Mouse (Mus musculus) monocyte, adult 2 months (primary cell): ENCODE data around the gene Tnfsf9.

ENCODE experiments used
- DNase-seq, 2 experiments: peaks; one replicate each; pipeline ENCODE4 v3.0.0; 2022; ENCODE audit warnings: low spot score in 2 of 2, low read depth in 1 of 2

The Tnfsf9 gene

GRCm38 (mm10) chr17:57095855-57096622 is 9.1 kb upstream of the Tnfsf9 start:
- DNase-seq, result peak in 1 of 2 experiments; percentile 55

DNA sequence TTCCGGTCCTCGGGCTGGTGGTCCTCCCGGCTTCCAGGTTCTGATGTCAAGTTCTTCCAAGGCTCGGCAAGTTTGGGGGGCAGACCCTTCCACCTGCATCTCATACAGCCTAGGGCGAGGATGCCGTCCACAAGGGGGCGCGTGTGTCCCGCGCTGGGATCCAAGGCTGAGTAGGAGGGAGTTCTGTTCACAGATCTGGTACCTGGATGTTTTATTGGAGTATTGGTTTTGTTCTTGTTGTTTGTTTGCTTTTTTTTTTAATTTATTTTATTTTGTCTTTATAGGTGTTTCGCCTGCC is 8.6 kb upstream of the Tnfsf9 start:
- DNase-seq, result peak; percentile 45 to 71

GRCm38 (mm10) chr17:57098321-57098720 is 6.8 kb upstream of the Tnfsf9 start:
- no peak for DNase-seq

DNA sequence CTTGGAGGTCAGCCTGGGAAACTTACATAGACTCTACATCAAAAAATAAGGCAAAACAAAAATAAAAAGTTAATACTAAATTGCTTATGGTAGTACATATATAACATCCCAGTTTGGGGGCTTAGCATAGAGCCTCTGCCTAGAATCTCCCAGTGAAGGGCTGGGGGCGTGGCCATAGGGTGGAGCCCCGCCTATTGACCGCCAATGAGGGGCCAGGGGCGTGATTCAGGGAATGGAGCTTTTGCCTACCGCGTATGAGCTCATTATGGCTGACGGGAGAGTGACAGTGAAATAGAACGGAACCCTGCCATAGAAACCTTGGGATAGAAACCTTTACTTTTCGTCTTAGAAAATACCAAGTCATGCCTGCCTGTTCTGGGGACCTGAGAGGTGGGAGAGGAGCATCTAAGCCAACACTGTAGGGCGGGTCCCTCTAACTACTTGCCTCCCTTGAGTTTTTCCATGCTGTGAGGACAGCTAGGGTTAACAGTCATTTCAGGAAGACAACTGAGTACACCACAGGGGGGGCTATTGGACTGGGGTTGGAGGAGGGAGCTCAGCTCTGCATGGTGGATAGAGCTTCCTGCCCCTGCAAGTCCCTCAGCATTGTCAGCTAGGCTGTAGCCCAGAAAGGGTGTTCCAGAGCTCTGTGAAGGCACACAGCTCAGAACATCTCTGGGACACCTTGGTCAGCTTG is 5.3 kb upstream of the Tnfsf9 start:
- no peak for DNase-seq

GRCm38 (mm10) chr17:57102276-57102675 is 2.8 kb upstream of the Tnfsf9 start:
- DNase-seq, result no peak

DNA sequence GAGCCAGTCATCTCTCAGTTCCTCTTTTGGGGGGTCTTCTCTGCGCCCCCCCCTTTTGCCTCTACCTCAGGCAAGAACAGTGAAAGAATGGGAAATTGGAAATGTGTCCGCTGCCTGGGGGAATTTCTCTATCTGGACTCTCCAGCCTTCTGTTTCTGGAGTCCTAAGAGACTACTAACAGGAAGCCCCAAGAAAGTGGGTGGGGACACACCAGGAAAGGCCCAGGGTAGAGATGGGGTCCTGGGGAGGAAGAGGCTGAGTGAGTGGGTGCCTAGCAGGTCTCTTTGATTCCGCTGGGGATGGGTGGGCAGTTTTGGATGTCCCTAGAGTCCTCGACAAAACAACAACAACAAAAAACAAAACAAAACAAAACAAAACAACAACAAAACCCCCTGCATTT is 629 bp upstream of the Tnfsf9 start:
- DNase-seq, result no peak

DNA sequence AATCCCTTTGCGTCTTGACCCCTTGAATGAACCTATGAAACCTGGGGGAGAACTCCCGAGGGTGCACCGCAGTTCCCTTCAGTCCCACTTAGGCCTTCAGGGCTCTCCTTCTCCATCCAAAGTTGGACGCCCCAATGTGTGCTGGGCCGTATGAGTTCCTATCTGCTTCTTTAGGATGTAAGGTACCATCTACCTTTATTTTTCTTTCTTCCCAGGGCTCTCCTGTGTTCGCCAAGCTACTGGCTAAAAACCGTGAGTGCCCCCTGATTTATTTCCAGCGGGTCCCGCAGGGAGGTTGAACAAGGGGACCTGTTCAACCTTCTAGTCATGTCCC is 877 bp downstream of the Tnfsf9 start:
- DNase-seq, result no peak

GRCm38 (mm10) chr17:57107064-57107463 is 1.9 kb downstream of the Tnfsf9 start:
- no peak for DNase-seq

DNA sequence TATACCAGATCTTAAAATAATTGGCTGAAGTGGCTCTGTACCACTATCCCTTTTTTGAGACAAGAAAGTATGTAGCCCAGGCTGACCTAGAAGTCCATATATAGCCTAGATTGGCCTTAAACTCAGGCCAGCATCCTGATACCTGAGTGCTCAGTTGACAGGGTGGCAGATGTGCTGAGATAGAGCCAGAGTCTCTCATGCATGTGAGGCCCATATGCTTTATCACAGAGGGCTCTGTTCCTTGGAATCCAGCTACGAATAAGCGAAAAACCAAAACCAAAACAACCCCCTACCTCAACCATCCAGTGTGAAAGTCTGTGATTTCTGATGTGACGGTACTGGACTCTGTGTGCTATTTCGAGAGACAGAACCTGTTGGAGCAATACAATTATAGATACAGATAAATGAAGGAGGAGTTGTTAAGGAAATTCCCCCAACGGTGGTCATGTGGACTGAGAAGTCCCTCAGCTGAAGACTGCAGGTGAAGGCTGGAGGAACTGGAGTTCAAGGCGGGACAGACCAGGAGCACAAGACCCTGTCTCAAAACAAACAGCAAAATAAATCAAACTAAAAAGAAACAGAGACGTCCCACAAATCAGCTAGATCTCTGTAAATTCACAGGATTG is 3.0 kb downstream of the Tnfsf9 start:
- no peak for DNase-seq

DNA sequence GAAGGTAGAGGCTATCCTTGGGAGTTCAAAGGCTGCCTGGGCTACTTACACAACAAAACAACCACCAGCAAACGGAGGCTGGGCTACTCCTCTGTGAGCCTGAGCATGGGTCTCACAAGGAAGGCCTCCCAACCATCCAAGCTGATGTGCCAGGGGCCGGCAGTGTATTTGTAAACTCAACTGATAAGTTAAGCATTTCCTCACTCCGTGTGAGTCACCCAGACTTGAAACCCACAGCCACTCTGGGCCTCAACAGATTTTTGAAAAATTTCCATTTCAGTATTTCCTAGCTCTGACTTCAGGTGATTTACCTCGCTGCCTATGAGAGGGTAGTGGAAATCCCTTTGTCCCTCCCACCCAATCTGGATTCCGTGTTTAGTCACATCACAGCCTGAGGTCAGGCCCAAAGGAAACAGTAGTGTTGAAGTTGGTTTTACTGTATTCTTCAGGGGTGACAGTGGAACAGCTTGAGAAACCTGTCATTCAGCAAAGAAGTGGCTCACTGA is 3.6 kb downstream of the Tnfsf9 start:
- DNase-seq, result no peak

DNA sequence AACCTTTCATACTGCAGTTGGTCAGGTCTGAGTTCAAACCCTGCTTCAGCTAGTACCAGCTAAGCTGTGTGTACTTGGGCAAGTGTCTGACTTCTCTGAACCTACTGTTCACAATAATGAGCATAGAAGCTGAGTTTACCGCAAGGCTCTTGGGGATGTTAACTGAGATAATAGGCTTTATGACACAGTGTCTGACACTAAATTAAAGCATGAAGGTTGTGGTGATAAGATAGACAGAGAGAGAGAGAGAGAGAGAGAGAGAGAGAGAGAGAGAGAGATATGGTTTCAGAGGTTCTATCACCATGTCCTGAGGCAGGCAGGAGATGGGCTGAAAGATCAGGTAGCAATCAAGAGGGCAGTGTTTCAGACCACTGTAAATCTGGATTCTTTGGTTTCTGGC is 4.9 kb downstream of the Tnfsf9 start:
- DNase-seq, result no peak

DNA sequence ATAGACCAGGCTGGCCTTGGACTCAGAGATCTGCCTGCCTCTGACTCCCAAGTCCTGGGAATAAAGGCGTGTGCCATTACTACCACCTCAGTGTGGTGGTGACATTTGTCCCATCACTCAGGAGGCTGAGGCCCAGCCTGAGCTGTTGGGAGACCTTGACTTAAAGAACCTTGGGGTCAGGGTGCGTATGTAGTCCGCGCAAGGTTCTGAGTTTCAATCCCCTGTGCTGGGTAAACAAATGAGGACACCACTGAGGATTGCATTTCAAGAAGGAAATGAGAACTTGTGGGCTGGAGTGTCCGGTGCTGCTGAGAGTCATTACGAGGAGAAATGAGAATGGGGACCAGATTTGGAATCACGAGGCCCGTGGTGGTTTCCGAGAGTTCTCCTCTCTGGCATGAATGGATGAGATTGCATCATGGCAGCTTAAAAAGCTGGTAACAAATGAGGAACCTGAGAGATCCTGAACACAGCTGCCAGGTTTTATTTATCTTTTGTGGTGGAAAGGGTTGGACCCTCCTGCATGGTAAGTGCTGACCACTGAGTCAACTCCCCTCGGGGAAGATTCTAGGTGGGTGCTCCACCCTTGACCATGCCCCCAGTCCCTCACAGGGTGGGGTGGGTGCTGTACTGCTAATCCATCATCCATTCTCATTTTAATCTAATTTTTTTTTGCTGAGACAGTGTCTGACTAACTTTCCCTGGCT is 7.8 kb downstream of the Tnfsf9 start:
- DNase-seq, result peak; percentile 82 to 86

DNA sequence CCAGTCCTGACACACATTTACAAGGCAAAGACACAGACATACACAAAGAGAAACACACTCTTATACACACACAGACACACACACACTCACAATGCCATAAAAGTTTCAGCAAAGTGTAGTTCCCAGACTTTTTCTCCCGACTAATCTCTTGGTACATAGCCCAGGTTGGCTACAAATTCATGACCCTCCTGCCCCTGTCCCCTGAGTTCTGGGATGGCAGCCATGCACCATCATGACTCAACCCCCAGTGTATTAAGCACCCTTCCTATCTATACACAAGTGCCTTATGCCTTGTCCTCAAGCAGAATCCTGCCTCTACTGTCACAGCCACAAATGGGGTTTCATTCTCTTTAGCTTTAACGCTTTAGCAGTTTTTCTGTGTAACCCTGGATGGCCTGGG is 11.7 kb downstream of the Tnfsf9 start:
- no peak for DNase-seq

DNA sequence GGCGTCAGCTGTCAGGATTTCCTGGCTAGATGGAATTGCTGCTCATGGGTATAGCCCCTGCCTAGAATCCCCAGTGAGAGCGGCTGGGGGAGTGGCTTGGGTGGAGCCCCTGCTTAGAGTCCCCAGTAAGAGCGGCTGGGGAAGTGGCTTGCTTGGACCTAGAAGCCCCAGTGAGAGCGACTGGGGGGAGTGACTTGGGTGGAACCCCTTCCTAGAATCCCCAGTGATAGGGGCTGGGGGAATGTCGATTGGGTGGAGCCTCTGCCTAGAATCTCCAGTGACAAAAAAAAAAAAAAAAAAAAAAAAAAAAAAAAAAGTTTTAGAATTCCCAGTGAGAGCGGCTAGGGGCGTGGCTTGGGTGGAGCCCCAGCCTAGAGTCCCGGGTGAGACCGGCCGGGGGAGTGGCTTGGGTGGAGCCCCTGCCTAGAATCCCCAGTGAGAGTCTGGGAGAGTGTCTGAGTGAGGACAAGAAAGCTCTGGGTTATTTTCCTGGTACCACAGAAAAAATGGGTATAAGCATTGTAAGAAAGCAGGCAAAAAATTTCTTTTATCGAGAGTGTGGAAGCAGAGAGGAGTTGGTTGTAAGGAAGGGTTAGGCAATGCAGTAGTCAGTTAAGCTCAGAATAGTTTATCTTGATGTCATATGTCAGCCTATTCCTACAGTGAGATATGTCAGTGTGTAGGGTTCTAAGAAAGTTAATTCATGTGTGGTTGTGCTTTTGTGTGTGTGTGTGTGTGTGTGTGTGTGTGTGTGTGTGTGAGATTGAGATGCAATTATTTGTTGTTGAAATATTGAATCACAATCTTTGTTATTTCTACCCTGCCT is 13.6 kb downstream of the Tnfsf9 start:
- DNase-seq, result no peak

DNA sequence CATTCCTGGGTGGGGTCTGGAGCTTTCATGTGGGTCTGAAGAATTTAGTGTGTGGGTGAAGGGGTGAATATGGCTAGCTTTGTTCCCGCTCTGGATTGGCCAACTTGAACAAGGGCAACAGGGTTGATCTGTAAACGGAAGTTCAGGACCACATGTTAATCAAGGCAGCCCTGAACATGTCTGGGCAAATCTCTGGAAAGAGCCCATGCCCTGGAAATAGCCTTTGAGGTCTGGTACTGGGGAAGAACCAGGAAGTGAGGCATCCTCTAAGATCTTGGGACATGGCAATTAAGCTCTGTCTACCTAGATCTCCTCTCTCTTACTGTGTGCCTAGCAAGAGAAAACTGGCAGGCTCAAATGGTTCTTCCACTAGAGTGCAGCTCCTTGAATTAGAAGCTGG is 16.7 kb downstream of the Tnfsf9 start:
- DNase-seq, result no peak

DNA sequence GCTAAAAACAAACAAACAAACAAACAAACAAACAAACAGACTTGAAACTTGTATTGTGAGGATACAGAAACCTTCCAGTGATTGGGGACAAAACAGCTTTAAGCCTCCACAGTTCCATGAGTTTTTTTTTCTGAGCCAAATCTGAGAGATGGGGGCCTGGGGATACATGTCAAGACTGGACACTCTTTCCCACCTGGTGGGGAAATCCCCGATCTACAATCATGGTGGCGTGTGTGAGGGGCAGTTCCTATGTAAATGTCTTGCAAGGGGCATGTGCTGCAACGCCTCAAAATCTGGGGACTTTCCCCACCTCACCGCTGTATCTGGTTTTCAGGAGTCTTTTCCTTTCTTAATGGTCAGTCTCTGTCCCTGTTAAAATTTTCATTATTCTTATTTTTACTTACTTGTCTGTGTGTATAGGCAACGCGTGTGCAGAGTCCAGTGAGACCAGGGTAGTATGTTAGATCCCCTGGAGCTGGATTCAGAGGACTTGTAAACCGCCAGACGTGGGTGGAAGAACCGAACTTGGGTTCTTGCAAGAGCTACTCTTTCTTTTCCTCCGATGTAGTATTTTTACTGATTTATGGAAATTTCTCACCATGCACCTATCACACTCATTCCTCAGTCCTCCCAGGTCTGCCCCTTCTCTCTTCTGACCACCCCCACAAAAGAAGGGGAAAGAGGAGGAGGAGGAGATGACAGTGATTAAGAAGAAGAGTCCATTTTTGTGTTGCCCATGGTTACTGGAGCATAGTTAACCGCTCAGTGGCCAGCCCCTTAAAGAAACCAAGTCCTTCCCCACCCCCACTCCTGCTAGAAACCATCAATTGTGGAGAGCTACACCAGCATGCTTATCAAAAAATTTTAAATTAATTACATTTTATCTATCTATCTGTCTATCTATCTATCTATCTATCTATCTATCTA is 18.3 kb downstream of the Tnfsf9 start:
- no peak for DNase-seq

DNA sequence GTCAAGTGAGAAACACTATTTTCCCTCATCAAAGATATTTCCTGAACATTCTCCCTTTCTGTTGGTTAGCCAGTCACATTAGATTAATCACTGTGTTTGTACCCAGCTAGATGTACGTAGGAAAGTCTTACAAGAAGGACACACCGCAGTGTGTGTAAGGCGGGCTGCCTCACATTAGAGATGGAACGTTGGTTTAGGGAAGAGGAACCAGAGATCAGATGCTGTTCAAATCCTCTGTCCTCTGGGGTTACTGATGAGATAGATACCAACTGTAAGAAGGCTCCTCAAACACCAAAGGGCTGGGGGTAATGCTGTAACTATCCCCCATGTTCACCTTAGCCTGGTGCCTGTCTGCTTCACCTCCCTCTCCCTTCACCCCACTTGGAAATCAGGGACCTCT is 19.7 kb downstream of the Tnfsf9 start:
- DNase-seq, result no peak

- no peak for DNase-seq
Measured at GRCm38 (mm10) chr17:57125853-57126622, 20.9 kb downstream of the Tnfsf9 start.

- DNase-seq, result no peak
Measured at GRCm38 (mm10) chr17:57131793-57132192, 26.7 kb downstream of the Tnfsf9 start.
